Mouse (Mus musculus): Measurements from ENCODE around the gene Iqschfp. TPM values are rescaled to one million over a fixed set of nuclear protein-coding genes. Genes with fewer than 3 reads are reported as not detected.

Gene Iqschfp
- polyA plus RNA-seq, 1 experiment from 2014 or later: 0.10 TPM

DNA sequence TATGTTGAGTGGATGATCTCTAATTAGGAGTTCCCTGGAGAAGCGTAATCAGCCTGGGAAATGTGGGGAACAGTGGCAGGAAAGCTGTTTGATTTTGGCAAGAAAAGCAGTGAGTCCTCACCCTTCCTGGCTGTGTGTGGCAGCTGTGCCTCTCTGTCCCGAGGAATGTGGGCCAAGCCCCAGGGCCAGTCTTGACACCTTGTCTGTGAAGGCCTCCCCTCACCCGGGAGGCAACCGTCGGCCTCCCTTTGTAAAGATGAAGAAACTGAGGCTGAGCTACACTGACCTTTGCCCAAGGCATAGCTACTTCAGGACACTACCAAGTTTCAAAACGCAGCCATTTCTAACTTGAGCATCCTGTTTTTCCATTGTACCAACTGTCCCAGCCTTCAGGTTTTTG, 653.9 kb downstream of the Iqschfp start:
- H3K4me2 ChIP-seq (ENCODE audit: low read depth, low read length): no peak overlapping the region
- H3K4me3 ChIP-seq (replicated peaks; ENCODE audit: low read length): no peak overlapping the region
- no peak overlapping the region for H3K9ac ChIP-seq (ENCODE audit: low read length)
- no peaks in the 10 kb centered on the region for H3K9me3 ChIP-seq (replicated peaks; ENCODE audit: control insufficient read depth, low read length)
- H3K27ac ChIP-seq (ENCODE audit: low read length): no peak overlapping the region
- WGBS: 48% methylated on average over 6 of the region's 6 CpGs
- no peaks in the 10 kb centered on the region for H3K27me3 ChIP-seq (ENCODE audit: control insufficient read depth, insufficient read depth, low read length)
- ATAC-seq (ENCODE audit: insufficient read depth, low FRiP score): no peak
- H3K4me1 ChIP-seq (ENCODE audit: control insufficient read depth, insufficient read depth, low read length): no peaks in the 10 kb centered on the region
- H3K36me3 ChIP-seq (ENCODE audit: control insufficient read depth, insufficient read depth, low read length): no peaks in the 10 kb centered on the region

- Histone ChIP-seq H3K9me3 (replicated peaks; ENCODE audit: control insufficient read depth, low read length) (no peaks in the 10 kb centered on the region), H3K4me1 (ENCODE audit: control insufficient read depth, insufficient read depth, low read length) (no peaks in the 10 kb centered on the region), H3K36me3 (ENCODE audit: control insufficient read depth, insufficient read depth, low read length) (no peaks in the 10 kb centered on the region), H3K27ac (ENCODE audit: low read length) (no peak overlapping the region), H3K4me2 (ENCODE audit: low read depth, low read length) (no peak overlapping the region), H3K27me3 (ENCODE audit: control insufficient read depth, insufficient read depth, low read length) (no peaks in the 10 kb centered on the region), H3K4me3 (replicated peaks; ENCODE audit: low read length) (no peak overlapping the region), H3K9ac (ENCODE audit: low read length) (no peak overlapping the region)
- WGBS: 57% methylated on average over 4 of the region's 4 CpGs
- ATAC-seq (ENCODE audit: insufficient read depth, low FRiP score): no peak
Observed at GRCm38 (mm10) chr3:68555087-68555662, 663.1 kb downstream of the Iqschfp start.

DNA sequence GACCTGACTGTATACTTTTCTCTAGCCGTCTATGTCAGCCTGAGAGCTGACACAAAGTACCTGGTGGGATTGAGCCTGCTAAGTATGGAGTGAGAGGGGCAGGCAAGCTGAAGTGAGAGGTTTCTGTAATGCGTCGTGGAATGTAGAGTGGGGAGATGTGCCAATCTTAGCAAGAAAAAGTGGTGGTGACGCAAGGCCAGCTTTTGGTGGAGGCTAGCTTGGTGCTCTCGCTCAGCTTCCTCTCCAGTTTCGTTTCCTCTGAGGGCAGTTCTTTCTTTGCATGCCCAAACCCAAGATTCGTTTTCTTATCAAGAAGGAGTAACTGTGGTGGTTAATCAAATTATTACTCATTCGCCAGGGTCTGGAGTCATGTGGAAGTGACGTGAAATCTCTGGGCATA, 664.9 kb downstream of the Iqschfp start:
- H3K27ac ChIP-seq (ENCODE audit: low read length): no peak overlapping the region
- no peak overlapping the region for H3K4me3 ChIP-seq (replicated peaks; ENCODE audit: low read length)
- no peak overlapping the region for H3K4me2 ChIP-seq (ENCODE audit: low read depth, low read length)
- 86% methylated on average over 9 of the region's 9 CpGs for WGBS
- ATAC-seq (ENCODE audit: insufficient read depth, low FRiP score): no peak
- no peaks in the 10 kb centered on the region for H3K36me3 ChIP-seq (ENCODE audit: control insufficient read depth, insufficient read depth, low read length)
- no peaks in the 10 kb centered on the region for H3K27me3 ChIP-seq (ENCODE audit: control insufficient read depth, insufficient read depth, low read length)
- H3K9me3 ChIP-seq (replicated peaks; ENCODE audit: control insufficient read depth, low read length): no peaks in the 10 kb centered on the region
- H3K4me1 ChIP-seq (ENCODE audit: control insufficient read depth, insufficient read depth, low read length): no peaks in the 10 kb centered on the region
- no peak overlapping the region for H3K9ac ChIP-seq (ENCODE audit: low read length)

DNA sequence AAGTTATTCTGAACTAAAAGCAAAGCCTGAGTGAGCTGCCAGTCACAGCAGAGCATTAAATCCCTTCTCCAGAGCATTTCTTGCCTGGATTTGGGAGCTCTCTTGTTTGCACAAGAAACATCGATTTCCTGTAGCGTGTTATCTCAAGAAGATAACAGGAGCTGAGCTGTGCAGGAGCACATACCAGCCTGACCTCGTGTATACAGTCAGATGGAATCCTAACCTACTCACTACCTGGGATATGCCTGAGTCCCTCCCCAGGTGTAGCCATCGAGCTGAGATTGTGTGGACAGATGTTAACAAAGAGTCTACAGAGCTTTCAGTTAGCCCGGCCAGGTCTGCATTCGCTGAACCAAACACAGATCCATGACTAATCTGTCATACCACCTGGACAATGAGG, 666.7 kb downstream of the Iqschfp start:
- H3K9ac ChIP-seq (ENCODE audit: low read length): no peak overlapping the region
- ATAC-seq (ENCODE audit: insufficient read depth, low FRiP score): 0 out of 2 replicates have a peak, but pooled peaks have one; percentile 38
- H3K36me3 ChIP-seq (ENCODE audit: control insufficient read depth, insufficient read depth, low read length): no peaks in the 10 kb centered on the region
- no peak overlapping the region for H3K27ac ChIP-seq (ENCODE audit: low read length)
- H3K9me3 ChIP-seq (replicated peaks; ENCODE audit: control insufficient read depth, low read length): no peaks in the 10 kb centered on the region
- H3K4me2 ChIP-seq (ENCODE audit: low read depth, low read length): no peak overlapping the region
- 37% methylated on average over 6 of the region's 6 CpGs for WGBS
- no peak overlapping the region for H3K4me3 ChIP-seq (replicated peaks; ENCODE audit: low read length)
- H3K27me3 ChIP-seq (ENCODE audit: control insufficient read depth, insufficient read depth, low read length): no peaks in the 10 kb centered on the region
- H3K4me1 ChIP-seq (ENCODE audit: control insufficient read depth, insufficient read depth, low read length): no peaks in the 10 kb centered on the region

- Histone ChIP-seq H3K9ac (ENCODE audit: low read length) (no peak overlapping the region), H3K4me1 (ENCODE audit: control insufficient read depth, insufficient read depth, low read length) (no peaks in the 10 kb centered on the region), H3K9me3 (replicated peaks; ENCODE audit: control insufficient read depth, low read length) (no peaks in the 10 kb centered on the region), H3K27me3 (ENCODE audit: control insufficient read depth, insufficient read depth, low read length) (no peaks in the 10 kb centered on the region), H3K4me3 (replicated peaks; ENCODE audit: low read length) (no peak overlapping the region), H3K27ac (ENCODE audit: low read length) (no peak overlapping the region), H3K4me2 (ENCODE audit: low read depth, low read length) (no peak overlapping the region), H3K36me3 (ENCODE audit: control insufficient read depth, insufficient read depth, low read length) (no peaks in the 10 kb centered on the region)
- no peak for ATAC-seq (ENCODE audit: insufficient read depth, low FRiP score)
- 76% methylated on average over 5 of the region's 5 CpGs for WGBS
Observed at GRCm38 (mm10) chr3:68560057-68560456, 668.0 kb downstream of the Iqschfp start.

DNA sequence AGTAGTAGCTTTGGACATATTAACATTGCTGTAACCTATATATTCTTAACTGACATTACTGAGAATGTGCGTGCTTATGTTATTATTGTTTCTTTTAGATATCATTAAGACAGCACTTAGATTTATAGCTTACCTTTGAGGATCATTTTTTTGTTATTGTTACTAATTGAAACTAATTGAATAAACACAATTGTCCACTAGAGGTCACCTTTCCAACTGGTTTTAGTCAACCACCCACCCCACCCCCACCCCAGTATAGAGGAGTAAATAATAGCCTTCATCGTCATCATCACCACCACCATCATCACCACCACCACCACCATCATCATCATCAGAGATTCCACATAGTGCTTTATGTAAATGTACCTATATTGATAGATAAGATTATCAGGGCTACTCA, 670.8 kb downstream of the Iqschfp start:
- no peak overlapping the region for H3K9ac ChIP-seq (ENCODE audit: low read length)
- no peaks in the 10 kb centered on the region for H3K27me3 ChIP-seq (ENCODE audit: control insufficient read depth, insufficient read depth, low read length)
- ATAC-seq (ENCODE audit: insufficient read depth, low FRiP score): no peak
- 79% methylated on average over 2 of the region's 2 CpGs for WGBS
- no peaks in the 10 kb centered on the region for H3K4me1 ChIP-seq (ENCODE audit: control insufficient read depth, insufficient read depth, low read length)
- no peak overlapping the region for H3K4me2 ChIP-seq (ENCODE audit: low read depth, low read length)
- H3K36me3 ChIP-seq (ENCODE audit: control insufficient read depth, insufficient read depth, low read length): no peaks in the 10 kb centered on the region
- H3K9me3 ChIP-seq (replicated peaks; ENCODE audit: control insufficient read depth, low read length): no peaks in the 10 kb centered on the region
- H3K27ac ChIP-seq (ENCODE audit: low read length): no peak overlapping the region
- H3K4me3 ChIP-seq (replicated peaks; ENCODE audit: low read length): no peak overlapping the region

- 63% methylated on average over 8 of the region's 8 CpGs for WGBS
- Histone ChIP-seq H3K4me3 (replicated peaks; ENCODE audit: low read length) (no peak overlapping the region), H3K36me3 (ENCODE audit: control insufficient read depth, insufficient read depth, low read length) (no peaks in the 10 kb centered on the region), H3K9me3 (replicated peaks; ENCODE audit: control insufficient read depth, low read length) (no peaks in the 10 kb centered on the region), H3K4me1 (ENCODE audit: control insufficient read depth, insufficient read depth, low read length) (no peaks in the 10 kb centered on the region), H3K27ac (ENCODE audit: low read length) (no peak overlapping the region), H3K9ac (ENCODE audit: low read length) (no peak overlapping the region), H3K4me2 (ENCODE audit: low read depth, low read length) (no peak overlapping the region), H3K27me3 (ENCODE audit: control insufficient read depth, insufficient read depth, low read length) (no peaks in the 10 kb centered on the region)
- ATAC-seq (ENCODE audit: insufficient read depth, low FRiP score): no peak
Observed at GRCm38 (mm10) chr3:68563922-68564321, 671.9 kb downstream of the Iqschfp start.

GRCm38 (mm10) chr3:68564978-68565674, 673.1 kb downstream of the Iqschfp start:
- Histone ChIP-seq H3K4me3 (replicated peaks; ENCODE audit: low read length) (no peak overlapping the region), H3K36me3 (ENCODE audit: control insufficient read depth, insufficient read depth, low read length) (no peaks in the 10 kb centered on the region), H3K9me3 (replicated peaks; ENCODE audit: control insufficient read depth, low read length) (no peaks in the 10 kb centered on the region), H3K4me2 (ENCODE audit: low read depth, low read length) (no peak overlapping the region), H3K27ac (ENCODE audit: low read length) (no peak overlapping the region), H3K9ac (ENCODE audit: low read length) (no peak overlapping the region), H3K27me3 (ENCODE audit: control insufficient read depth, insufficient read depth, low read length) (no peaks in the 10 kb centered on the region), H3K4me1 (ENCODE audit: control insufficient read depth, insufficient read depth, low read length) (no peaks in the 10 kb centered on the region)
- ATAC-seq (ENCODE audit: insufficient read depth, low FRiP score): no peak
- 79% methylated on average over 10 of the region's 10 CpGs for WGBS

- H3K27me3 ChIP-seq (ENCODE audit: control insufficient read depth, insufficient read depth, low read length): no peaks in the 10 kb centered on the region
- H3K4me1 ChIP-seq (ENCODE audit: control insufficient read depth, insufficient read depth, low read length): no peaks in the 10 kb centered on the region
- no peaks in the 10 kb centered on the region for H3K9me3 ChIP-seq (replicated peaks; ENCODE audit: control insufficient read depth, low read length)
- H3K36me3 ChIP-seq (ENCODE audit: control insufficient read depth, insufficient read depth, low read length): no peaks in the 10 kb centered on the region
- no peak overlapping the region for H3K4me3 ChIP-seq (replicated peaks; ENCODE audit: low read length)
- ATAC-seq (ENCODE audit: insufficient read depth, low FRiP score): no peak
- H3K4me2 ChIP-seq (ENCODE audit: low read depth, low read length): no peak overlapping the region
- no peak overlapping the region for H3K27ac ChIP-seq (ENCODE audit: low read length)
- H3K9ac ChIP-seq (ENCODE audit: low read length): no peak overlapping the region
- 73% methylated on average over 4 of the region's 4 CpGs for WGBS
Observed at GRCm38 (mm10) chr3:68565675-68566055, 673.6 kb downstream of the Iqschfp start.
